Mouse (Mus musculus): ENCODE data around the gene Msh6.

- TF ChIP-seq CHD2 (IDR thresholded peaks at IDR 0.05; ENCODE audit: low read depth, low read length) (no peak), MAFK (IDR thresholded peaks at IDR 0.05; ENCODE audit: insufficient read depth, low read depth, low read length) (0 out of 2 replicates have a peak, but pooled peaks have one; percentile 38), ZC3H11A (IDR thresholded peaks at IDR 0.05; ENCODE audit: borderline replicate concordance, low read depth, low read length) (no peak), HCFC1 (IDR thresholded peaks at IDR 0.05; ENCODE audit: borderline replicate concordance, insufficient read depth, low read length) (no peak)
These were observed 40.1 kb upstream of the Msh6 start for GRCm38 (mm10) chr17:87934736-87935135.
